Mouse (Mus musculus) c-Kit-positive CD71-positive TER-119-positive erythroid progenitor cells, embryonic 14.5 days (primary cell): ENCODE data around the gene Tmem259.

Experiments used
- DNase-seq: peaks from one replicate; pipeline ENCODE4 v3.0.0-alpha.2; 2013; ENCODE audit warnings: low spot score

Tmem259 gene

GRCm38 (mm10) chr10:79934794-79935569, 49.1 kb downstream of the Tmem259 start:
- DNase-seq = no peak

- no peak for DNase-seq
Measured at GRCm38 (mm10) chr10:79934272-79934721, 49.8 kb downstream of the Tmem259 start.

- no peak for DNase-seq
Measured at GRCm38 (mm10) chr10:79933861-79934260, 50.3 kb downstream of the Tmem259 start.

GRCm38 (mm10) chr10:79933145-79933679, 50.9 kb downstream of the Tmem259 start:
- no peak for DNase-seq

- no peak for DNase-seq
Measured at GRCm38 (mm10) chr10:79932736-79933135, 51.4 kb downstream of the Tmem259 start.

- no peak for DNase-seq
Measured at GRCm38 (mm10) chr10:79931797-79932196, 52.3 kb downstream of the Tmem259 start.

- no peak for DNase-seq
Measured at GRCm38 (mm10) chr10:79930826-79931186, 53.3 kb downstream of the Tmem259 start.

GRCm38 (mm10) chr10:79929967-79930825, 53.9 kb downstream of the Tmem259 start:
- no peak for DNase-seq

- no peak for DNase-seq
Measured at GRCm38 (mm10) chr10:79928907-79929701, 55.0 kb downstream of the Tmem259 start.

GRCm38 (mm10) chr10:79928030-79928694, 56.0 kb downstream of the Tmem259 start:
- no peak for DNase-seq

- peak; percentile 47 for DNase-seq
Measured at GRCm38 (mm10) chr10:79927324-79928029, 56.7 kb downstream of the Tmem259 start.

GRCm38 (mm10) chr10:79926491-79927323, 57.4 kb downstream of the Tmem259 start, which contains the start of gene Arid3a:
Arid3a (plus strand) TSS chr10:79927043.
- DNase-seq = peak; percentile 85

- DNase-seq = no peak
Measured at GRCm38 (mm10) chr10:79925785-79926490, 58.2 kb downstream of the Tmem259 start.

- DNase-seq = peak; percentile 87
Measured at GRCm38 (mm10) chr10:79924998-79925784, 58.9 kb downstream of the Tmem259 start.
